Comparison of ENCODE assay signal across 16 mouse cellular contexts in the genomic region with DNA sequence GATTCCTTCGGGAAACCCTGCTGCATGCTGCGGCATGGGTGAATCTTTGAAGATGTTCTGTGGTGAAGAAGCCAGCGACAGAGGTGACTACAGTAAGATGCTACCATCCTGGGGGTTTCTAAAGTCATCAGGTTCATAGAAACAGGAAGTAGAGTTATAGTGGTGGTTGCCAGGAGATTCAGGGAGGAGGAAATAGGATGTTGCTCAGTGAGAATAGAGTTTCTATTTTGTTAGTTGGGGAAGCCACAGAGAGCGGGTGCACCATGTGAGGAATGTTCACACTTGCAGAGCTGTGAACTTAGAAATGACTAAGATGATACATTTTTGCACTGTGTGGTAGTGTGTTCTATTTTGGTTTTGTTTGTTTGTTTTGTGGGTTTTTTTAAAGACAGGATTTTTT.
A peak's percentile ranks its signal among the peaks of the same experiment; 100 is the strongest.
DNase-seq lines count a peak whose midpoint lies in the region; ATAC-seq and TF ChIP-seq lines count a peak whose summit lies in the region.
"Had no signal": no experiment of that assay in that cellular context is flagged by ENCODE, and none has a peak within 500 bp of the region (broad histone marks: within the 10 kb centered on the region; RNA-seq: fewer than 3 reads in every experiment).

No protein-coding gene starts in this region.

- H3K9ac ChIP-seq in hindbrain, embryonic 14.5 days, result no peak overlapping the region
- H3K9ac ChIP-seq: lung, embryonic 15.5 days had no signal

- no peaks in the 10 kb centered on the region for H3K36me3 ChIP-seq in hindbrain, embryonic 14.5 days (replicated peaks; ENCODE audit: control insufficient read depth, insufficient read depth)
- H3K36me3 ChIP-seq in limb, embryonic 10.5 days, result no peaks in the 10 kb centered on the region
- H3K36me3 ChIP-seq: lung, embryonic 15.5 days had no signal

- H3K4me2 ChIP-seq in hindbrain, embryonic 14.5 days (replicated peaks), result no peak overlapping the region
- H3K4me2 ChIP-seq: lung, embryonic 15.5 days had no signal

- no peaks in the 10 kb centered on the region for H3K4me1 ChIP-seq in hindbrain, embryonic 14.5 days (replicated peaks; ENCODE audit: control insufficient read depth, insufficient read depth, low read length)
- H3K4me1 ChIP-seq in limb, embryonic 10.5 days, result no peaks in the 10 kb centered on the region

- DNase-seq in frontal cortex, adult 2 months (ENCODE audit: extremely low spot score in 1 of 2, low spot score in 1 of 2), result peak; percentile 56 to 75
- no peak for DNase-seq in frontal cortex, postnatal 25 days (ENCODE audit: low spot score in 2 of 2)
- DNase-seq in thymus, postnatal 0 days (ENCODE audit: low spot score), result peak; percentile 43
- no peak for DNase-seq in thymus, postnatal 25 days
- no peak for DNase-seq in hindbrain, embryonic 14.5 days (ENCODE audit: low spot score)
- DNase-seq in layer of hippocampus, adult 2 months (ENCODE audit: low spot score in 2 of 2), result no peak
- no peak for DNase-seq in limb, embryonic 10.5 days (ENCODE audit: low spot score)
- DNase-seq: B cell, adult 2 months; cerebellum, adult 8-10 months; heart, postnatal 10 days; spleen, adult 18-20 months had no signal

- no peaks in the 10 kb centered on the region for H3K27me3 ChIP-seq in hindbrain, embryonic 14.5 days (ENCODE audit: control insufficient read depth, insufficient read depth, low read length)
- H3K27me3 ChIP-seq in limb, embryonic 10.5 days (ENCODE audit: low read depth, poor library complexity, severe bottlenecking), result no peaks in the 10 kb centered on the region
- H3K27me3 ChIP-seq: lung, embryonic 15.5 days had no signal

- no peaks in the 10 kb centered on the region for H3K9me3 ChIP-seq in hindbrain, embryonic 14.5 days (ENCODE audit: control insufficient read depth, low read length)
- H3K9me3 ChIP-seq in limb, embryonic 10.5 days (replicated peaks), result no peaks in the 10 kb centered on the region
- H3K9me3 ChIP-seq: lung, embryonic 15.5 days had no signal

- H3K4me3 ChIP-seq in hindbrain, embryonic 14.5 days (replicated peaks; ENCODE audit: low read length), result no peak overlapping the region
- no peak overlapping the region for H3K4me3 ChIP-seq in layer of hippocampus, adult 2 months
- no peak overlapping the region for H3K4me3 ChIP-seq in limb, embryonic 10.5 days
- H3K4me3 ChIP-seq: lung, embryonic 15.5 days had no signal

- peak; percentile 71 for ATAC-seq in inflammation-experienced regulatory T-cells, adult 6 months
- ATAC-seq in hindbrain, embryonic 14.5 days (ENCODE audit: low FRiP score), result no peak
- ATAC-seq: forebrain, embryonic 16.5 days had no signal

- WGBS in hindbrain, embryonic 14.5 days, result 92% methylated on average over 4 of the region's 4 CpGs
- 93% methylated on average over 4 of the region's 4 CpGs for whole genome bisulfite sequencing in limb, embryonic 10.5 days

- no peak overlapping the region for H3K27ac ChIP-seq in hindbrain, embryonic 14.5 days
- H3K27ac ChIP-seq in layer of hippocampus, adult 2 months, result no peak overlapping the region
- H3K27ac ChIP-seq in limb, embryonic 10.5 days, result no peak overlapping the region
- H3K27ac ChIP-seq: kidney, postnatal 0 days; lung, embryonic 15.5 days; stomach, postnatal 0 days had no signal

- no peak for TF ChIP-seq CTCF in layer of hippocampus, adult 2 months (conservative IDR thresholded peaks at IDR 0.05)

Comparison
In these comparisons a context has a peak if more than half of its experiments do, and no peak if none do; other contexts are left out.
1. DNase-seq: peak in frontal cortex, adult 2 months (2 of 2) and thymus, postnatal 0 days (single experiment); none in frontal cortex, postnatal 25 days (0 of 2), thymus, postnatal 25 days (single experiment), hindbrain, embryonic 14.5 days (single experiment), layer of hippocampus, adult 2 months (0 of 2) and limb, embryonic 10.5 days (single experiment).